In the genomic region with DNA sequence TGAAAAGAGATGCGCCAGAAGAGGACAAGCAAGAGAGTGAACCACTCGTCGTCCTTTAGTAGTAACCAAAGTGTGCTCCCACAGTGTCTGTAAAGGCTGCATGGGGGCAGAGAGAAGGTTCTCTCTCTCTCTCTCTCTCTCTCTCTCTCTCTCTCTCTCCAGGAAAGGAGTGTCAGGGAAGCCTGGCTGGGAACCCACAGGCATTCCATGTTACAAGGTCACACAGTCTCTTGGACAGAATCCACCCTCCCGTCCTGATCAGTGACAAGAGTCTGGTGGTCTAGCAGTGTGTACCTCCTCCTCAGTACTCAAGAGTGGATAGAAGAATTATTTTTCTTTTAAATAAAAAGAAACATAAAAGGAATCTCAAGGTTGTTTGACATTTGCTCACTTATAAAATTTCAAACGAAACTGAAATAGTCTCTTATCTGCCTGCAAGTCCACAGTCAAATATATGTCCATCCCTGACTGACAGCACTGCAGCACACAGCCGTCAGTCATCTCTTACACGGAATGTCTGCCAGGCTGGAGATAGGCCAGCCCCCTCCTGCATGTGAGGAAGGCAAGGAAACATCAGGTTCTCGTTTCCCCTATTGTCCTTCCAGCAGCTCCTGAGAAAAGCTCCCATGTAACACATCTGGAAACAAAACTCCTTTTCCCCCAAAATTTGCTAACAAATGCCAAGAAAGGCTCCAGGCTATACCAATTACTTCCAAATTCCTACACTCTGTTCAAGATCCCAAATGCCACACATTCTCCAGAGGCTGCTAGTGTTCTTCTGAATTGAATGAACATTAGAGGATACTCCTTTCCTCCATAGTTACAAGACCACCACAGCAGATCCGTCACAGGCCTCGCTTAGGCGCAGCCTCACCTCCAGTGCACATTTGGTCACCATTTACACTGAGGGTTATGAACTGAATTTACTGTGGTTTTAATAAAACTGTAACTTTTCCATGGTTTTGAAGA, we compare ENCODE assay signal across 10 mouse cellular contexts.
DNase-seq lines count a peak whose midpoint lies in the region; ATAC-seq and TF ChIP-seq lines count a peak whose summit lies in the region.
"Had no signal": no experiment of that assay in that cellular context is flagged by ENCODE, and none has a peak within 500 bp of the region (broad histone marks: within the 10 kb centered on the region; RNA-seq: fewer than 3 reads in every experiment).

No protein-coding gene starts in this region.

- H3K27me3 ChIP-seq in heart, embryonic 13.5 days (replicated peaks) = no peaks in the 10 kb centered on the region
- H3K27me3 ChIP-seq in lung, embryonic 14.5 days (ENCODE audit: insufficient read depth, low read length) = no peaks in the 10 kb centered on the region
- no peaks in the 10 kb centered on the region for H3K27me3 ChIP-seq in forebrain, embryonic 16.5 days (replicated peaks; ENCODE audit: control insufficient read depth, insufficient read depth, low read length)

- no peaks in the 10 kb centered on the region for H3K36me3 ChIP-seq in heart, embryonic 13.5 days
- no peaks in the 10 kb centered on the region for H3K36me3 ChIP-seq in lung, embryonic 14.5 days (ENCODE audit: insufficient read depth)
- no peaks in the 10 kb centered on the region for H3K36me3 ChIP-seq in forebrain, embryonic 16.5 days (ENCODE audit: control insufficient read depth, insufficient read depth)
- H3K36me3 ChIP-seq: hindbrain, embryonic 10.5 days had no signal

- TF ChIP-seq CTCF in lung, embryonic 14.5 days (IDR thresholded peaks at IDR 0.05; ENCODE audit: low read depth) = no peak

- H3K9ac ChIP-seq in heart, embryonic 13.5 days = peak overlapping the region; percentile 59
- H3K9ac ChIP-seq in lung, embryonic 14.5 days = no peak overlapping the region
- no peak overlapping the region for H3K9ac ChIP-seq in forebrain, embryonic 16.5 days (replicated peaks; ENCODE audit: low read depth, low read length)

- H3K9me3 ChIP-seq in heart, embryonic 13.5 days = no peaks in the 10 kb centered on the region
- H3K9me3 ChIP-seq in lung, embryonic 14.5 days (ENCODE audit: low read depth, low read length) = no peaks in the 10 kb centered on the region
- no peaks in the 10 kb centered on the region for H3K9me3 ChIP-seq in forebrain, embryonic 16.5 days (ENCODE audit: control insufficient read depth, low read length)
- H3K9me3 ChIP-seq: hindbrain, embryonic 10.5 days had no signal

- peak overlapping the region; percentile 76 for H3K27ac ChIP-seq in heart, embryonic 13.5 days (replicated peaks)
- peak overlapping the region; percentile 78 for H3K27ac ChIP-seq in lung, embryonic 14.5 days (ENCODE audit: low read depth)
- no peak overlapping the region for H3K27ac ChIP-seq in forebrain, embryonic 16.5 days (ENCODE audit: low read length)
- H3K27ac ChIP-seq: hindbrain, embryonic 10.5 days had no signal

- H3K4me1 ChIP-seq in heart, embryonic 13.5 days = peaks cover 45% of the 10 kb centered on the region
- H3K4me1 ChIP-seq in lung, embryonic 14.5 days (ENCODE audit: insufficient read depth) = peaks cover 18% of the 10 kb centered on the region
- H3K4me1 ChIP-seq in forebrain, embryonic 16.5 days (replicated peaks; ENCODE audit: control insufficient read depth, insufficient read depth, low read length) = no peaks in the 10 kb centered on the region

- intact Hi-C loops in heart, postnatal 25 days (cut with DNase I) = no loop called here

- 41% methylated on average over 11 of the region's 11 CpGs for WGBS in heart, embryonic 13.5 days
- WGBS in lung, embryonic 14.5 days = 32% methylated on average over 11 of the region's 11 CpGs
- 69% methylated on average over 11 of the region's 11 CpGs for WGBS in forebrain, embryonic 16.5 days

- peak overlapping the region; percentile 39 for H3K4me2 ChIP-seq in heart, embryonic 13.5 days
- no peak overlapping the region; the same call in 1 of the 2 replicates for H3K4me2 ChIP-seq in lung, embryonic 14.5 days
- H3K4me2 ChIP-seq in forebrain, embryonic 16.5 days (ENCODE audit: low read length) = no peak overlapping the region

- ATAC-seq in heart, embryonic 13.5 days (ENCODE audit: extremely low read depth, insufficient number of reproducible peaks, low FRiP score, low TSS enrichment) = no peak; the same call in 1 of the 2 replicates
- ATAC-seq in lung, embryonic 14.5 days (ENCODE audit: insufficient read depth) = peak; percentile 90
- ATAC-seq in cerebellum, adult (ENCODE audit: insufficient number of reproducible peaks, low FRiP score, low TSS enrichment) = no peak
- ATAC-seq in forebrain, embryonic 16.5 days = no peak

- no peak overlapping the region for H3K4me3 ChIP-seq in heart, embryonic 13.5 days
- no peak overlapping the region for H3K4me3 ChIP-seq in lung, embryonic 14.5 days (ENCODE audit: low read depth, low read length)
- no peak overlapping the region for H3K4me3 ChIP-seq in forebrain, embryonic 16.5 days (replicated peaks; ENCODE audit: low read length)
- H3K4me3 ChIP-seq: hindbrain, embryonic 10.5 days had no signal

- DNase-seq in heart, adult 18-20 months = peak; percentile 36 to 39
- no peak for DNase-seq in heart, postnatal 25 days (ENCODE audit: low spot score)
- DNase-seq in embryo, embryonic 10.5 days (ENCODE audit: low spot score) = peak; percentile 19
- peak; percentile 83 for DNase-seq in lung, embryonic 14.5 days
- DNase-seq in spleen, adult 12 weeks (ENCODE audit: low spot score) = no peak
- DNase-seq: right cerebral cortex, adult 18-20 months had no signal

Comparison
In these comparisons a context has a peak if more than half of its experiments do, and no peak if none do; other contexts are left out.
1. DNase-seq: peak in heart, adult 18-20 months (2 of 2), embryo, embryonic 10.5 days (single experiment) and lung, embryonic 14.5 days (single experiment); none in heart, postnatal 25 days (single experiment) and spleen, adult 12 weeks (single experiment).